Mouse (Mus musculus) G1E (cell line): ENCODE results near the gene Olfr1279. TPM values are rescaled to one million over a fixed set of nuclear protein-coding genes. Genes with fewer than 3 reads are reported as not detected.
"Not testable (repeated sequence)": the region's sequence is repeated elsewhere in the genome, so short reads cannot be mapped to it uniquely, and the experiment has no call there.

Experiments used
- ATAC-seq: 2 replicates; pipeline ENCODE4 v1.8.0; 2016; ENCODE audit warnings: mild to moderate bottlenecking; ENCODE audit not compliant: insufficient number of reproducible peaks, poor library complexity, low FRiP score, severe bottlenecking; ENCODE audit errors: extremely low read depth
- DNase-seq: peaks from one replicate; pipeline ENCODE4 v3.0.0; 2012; ENCODE audit warnings: low spot score
- H3K27me3 ChIP-seq: 2 replicates; pipeline ENCODE4 v1.6.1; 2012; ENCODE audit warnings: mild to moderate bottlenecking, low read length, inconsistent platforms; ENCODE audit not compliant: insufficient read depth
- H3K36me3 ChIP-seq: replicated peaks from 2 replicates; pipeline ENCODE3; 2012; ENCODE audit warnings: mild to moderate bottlenecking, inconsistent platforms
- H3K4me1 ChIP-seq: 2 replicates; pipeline ENCODE4 v1.6.1; 2012; ENCODE audit warnings: low read depth, low read length, inconsistent platforms, mixed read lengths; ENCODE audit not compliant: insufficient read depth
- H3K4me3 ChIP-seq: 2 replicates; pipeline ENCODE4 v1.5.1; 2012; ENCODE audit warnings: low read depth, mild to moderate bottlenecking, inconsistent platforms, low read length, moderate library complexity, mixed read lengths
- H3K9me3 ChIP-seq: replicated peaks from 2 replicates; pipeline ENCODE4 v1.6.1; 2012; ENCODE audit warnings: inconsistent platforms
- CTCF ChIP-seq: IDR thresholded peaks from 2 replicates; pipeline ENCODE4 v1.5.1; 2012; ENCODE audit warnings: low read depth, low read length, inconsistent platforms, mixed read lengths
- GATA1 ChIP-seq: IDR thresholded peaks from 2 replicates; pipeline ENCODE4 v1.6.1; 2012; ENCODE audit warnings: borderline replicate concordance, low read length, inconsistent platforms, mixed read lengths
- GATA2 ChIP-seq: IDR thresholded peaks from 2 replicates; pipeline ENCODE4 v1.6.1; 2012; ENCODE audit warnings: low read depth, low read length, inconsistent platforms, borderline replicate concordance
- POLR2AphosphoS5 ChIP-seq: IDR thresholded peaks from 2 replicates; pipeline ENCODE4 v1.6.1; 2012; ENCODE audit warnings: low read depth, low read length, inconsistent platforms; ENCODE audit not compliant: insufficient replicate concordance
- TAL1 ChIP-seq: conservative IDR thresholded peaks from 2 replicates; pipeline ENCODE4 v1.6.1; 2012; ENCODE audit warnings: low read depth, low read length, inconsistent platforms, mixed read lengths
- polyA plus RNA-seq: library from polyadenylated mRNA; stranded (reverse); fragments of >175 nt; gene quantifications from 2 replicates; pipeline ENCODE4 v1.2.3, GENCODE M21; 2012
- total RNA-seq, 2 experiments: library from RNA; stranded (forward) in 1 of 2; stranded (reverse) in 1 of 2; fragments of 200-1000 nt in 1 of 2; fragments of >200 nt in 1 of 2; fragmentation: Nextera tagmentation in 1 of 2; gene quantifications; 2 replicates each; pipeline ENCODE4 v1.2.3; 2014 to 2017

Olfr1279 gene
- total and polyA plus RNA-seq, 3 experiments, result 0.16 TPM; not detected in 2

- TF ChIP-seq CTCF, result no peak
- no peak for TF ChIP-seq GATA1
- no peak for TF ChIP-seq GATA2
- TF ChIP-seq POLR2AphosphoS5, result no peak
- DNase-seq, result no peak
- no peaks in the 10 kb centered on the region for H3K4me1 ChIP-seq
- no peak for ATAC-seq
- H3K36me3 ChIP-seq, result no peaks in the 10 kb centered on the region
- no peak within 1 kb of the TSS for H3K4me3 ChIP-seq
- H3K9me3 ChIP-seq, result no peaks in the 10 kb centered on the region
- no peaks in the 10 kb centered on the region for H3K27me3 ChIP-seq
Measured at GRCm38 (mm10) chr2:111326220-111326619, 25.8 kb downstream of the Olfr1279 start, which contains the start of gene Olfr1281. Gene Olfr1281 (plus strand): TSS chr2:111326520.

- DNase-seq, H3K27me3 ChIP-seq, ATAC-seq, H3K9me3 ChIP-seq, H3K4me1 ChIP-seq, H3K4me3 ChIP-seq, H3K36me3 ChIP-seq: not testable (repeated sequence)
Measured at GRCm38 (mm10) chr2:111333721-111334120, 33.3 kb downstream of the Olfr1279 start.

GRCm38 (mm10) chr2:111335976-111336375 is 35.5 kb downstream of the Olfr1279 start, which contains the start of gene Olfr1282:
Gene Olfr1282 (minus strand): TSS chr2:111336076.
- H3K36me3 ChIP-seq, result no peaks in the 10 kb centered on the region
- H3K9me3 ChIP-seq, result no peaks in the 10 kb centered on the region
- DNase-seq (no peak), ATAC-seq (no peak)
- H3K4me1 ChIP-seq, result no peaks in the 10 kb centered on the region
- no peak within 1 kb of the TSS for H3K4me3 ChIP-seq
- TF ChIP-seq TAL1 (no peak), POLR2AphosphoS5 (no peak), GATA2 (no peak), CTCF (no peak), GATA1 (no peak)
- no peaks in the 10 kb centered on the region for H3K27me3 ChIP-seq

Other genes with a start within 250 kb of the Olfr1279 start
- not detected in 2 replicates for gene Gm13941, start 194.7 kb upstream of the Olfr1279 start, total RNA-seq (2014; fragmentation: Nextera tagmentation)
- not detected in 2 replicates for gene Gm13941, start 194.7 kb upstream of the Olfr1279 start, total RNA-seq (2017)
- not detected in 2 replicates for gene Gm13941, start 194.7 kb upstream of the Olfr1279 start, polyA plus RNA-seq
- gene Gm15130, start 147.7 kb upstream of the Olfr1279 start, total RNA-seq (2014; fragmentation: Nextera tagmentation), result not detected in 2 replicates
- not detected in 2 replicates for gene Gm15130, start 147.7 kb upstream of the Olfr1279 start, total RNA-seq (2017)
- not detected in 2 replicates for gene Gm15130, start 147.7 kb upstream of the Olfr1279 start, polyA plus RNA-seq
- gene 4930430A15Rik, start 71.0 kb upstream of the Olfr1279 start, total RNA-seq (2014; fragmentation: Nextera tagmentation), result not detected in 2 replicates
- 0.05 TPM in 1 of 2 replicates, not detected in the other for gene 4930430A15Rik, start 71.0 kb upstream of the Olfr1279 start, total RNA-seq (2017)
- not detected in 2 replicates for gene 4930430A15Rik, start 71.0 kb upstream of the Olfr1279 start, polyA plus RNA-seq
- not detected in 2 replicates for gene Olfr1275, start 65.3 kb upstream of the Olfr1279 start, total RNA-seq (2014; fragmentation: Nextera tagmentation)
- gene Olfr1275, start 65.3 kb upstream of the Olfr1279 start, total RNA-seq (2017), result 0.11 and 0.23 TPM in 2 replicates
- gene Olfr1275, start 65.3 kb upstream of the Olfr1279 start, polyA plus RNA-seq, result not detected in 2 replicates
- gene Olfr1276, start 46.1 kb upstream of the Olfr1279 start, total RNA-seq (2014; fragmentation: Nextera tagmentation), result not detected in 2 replicates
- under 0.01 and 0.11 TPM in 2 replicates for gene Olfr1276, start 46.1 kb upstream of the Olfr1279 start, total RNA-seq (2017)
- not detected in 2 replicates for gene Olfr1276, start 46.1 kb upstream of the Olfr1279 start, polyA plus RNA-seq
- gene Olfr1277, start 26.5 kb upstream of the Olfr1279 start, total RNA-seq (2014; fragmentation: Nextera tagmentation), result not detected in 2 replicates
- under 0.01 and 0.16 TPM in 2 replicates for gene Olfr1277, start 26.5 kb upstream of the Olfr1279 start, total RNA-seq (2017)
- gene Olfr1277, start 26.5 kb upstream of the Olfr1279 start, polyA plus RNA-seq, result not detected in 2 replicates
- gene Olfr1278, start 10.5 kb upstream of the Olfr1279 start, total RNA-seq (2014; fragmentation: Nextera tagmentation), result not detected in 2 replicates
- gene Olfr1278, start 10.5 kb upstream of the Olfr1279 start, total RNA-seq (2017), result under 0.01 and 0.22 TPM in 2 replicates
- not detected in 2 replicates for gene Olfr1278, start 10.5 kb upstream of the Olfr1279 start, polyA plus RNA-seq
- gene Olfr1280, start 13.4 kb downstream of the Olfr1279 start, total RNA-seq (2014; fragmentation: Nextera tagmentation), result not detected in 2 replicates
- gene Olfr1280, start 13.4 kb downstream of the Olfr1279 start, total RNA-seq (2017), result 0.12 and 0.22 TPM in 2 replicates
- not detected in 2 replicates for gene Olfr1280, start 13.4 kb downstream of the Olfr1279 start, polyA plus RNA-seq
- gene Olfr1281, start 25.9 kb downstream of the Olfr1279 start, total RNA-seq (2014; fragmentation: Nextera tagmentation), result not detected in 2 replicates
- 0.05 and 0.23 TPM in 2 replicates for gene Olfr1281, start 25.9 kb downstream of the Olfr1279 start, total RNA-seq (2017)
- not detected in 2 replicates for gene Olfr1281, start 25.9 kb downstream of the Olfr1279 start, polyA plus RNA-seq
- not detected in 2 replicates for gene Olfr1282, start 35.4 kb downstream of the Olfr1279 start, total RNA-seq (2014; fragmentation: Nextera tagmentation)
- gene Olfr1282, start 35.4 kb downstream of the Olfr1279 start, total RNA-seq (2017), result 0.12 TPM in 1 of 2 replicates, not detected in the other
- gene Olfr1282, start 35.4 kb downstream of the Olfr1279 start, polyA plus RNA-seq, result not detected in 2 replicates
- gene Olfr1283, start 66.2 kb downstream of the Olfr1279 start, total RNA-seq (2014; fragmentation: Nextera tagmentation), result not detected in 2 replicates
- 0.11 and 0.17 TPM in 2 replicates for gene Olfr1283, start 66.2 kb downstream of the Olfr1279 start, total RNA-seq (2017)
- gene Olfr1283, start 66.2 kb downstream of the Olfr1279 start, polyA plus RNA-seq, result not detected in 2 replicates
- not detected in 2 replicates for gene Olfr1284, start 74.9 kb downstream of the Olfr1279 start, total RNA-seq (2014; fragmentation: Nextera tagmentation)
- not detected in 2 replicates for gene Olfr1284, start 74.9 kb downstream of the Olfr1279 start, total RNA-seq (2017)
- not detected in 2 replicates for gene Olfr1284, start 74.9 kb downstream of the Olfr1279 start, polyA plus RNA-seq
- gene Olfr1286, start 122.5 kb downstream of the Olfr1279 start, total RNA-seq (2014; fragmentation: Nextera tagmentation), result not detected in 2 replicates
- 0.22 and 0.70 TPM in 2 replicates for gene Olfr1286, start 122.5 kb downstream of the Olfr1279 start, total RNA-seq (2017)
- gene Olfr1286, start 122.5 kb downstream of the Olfr1279 start, polyA plus RNA-seq, result not detected in 2 replicates
- not detected in 2 replicates for gene Olfr1287, start 148.5 kb downstream of the Olfr1279 start, total RNA-seq (2014; fragmentation: Nextera tagmentation)
- gene Olfr1287, start 148.5 kb downstream of the Olfr1279 start, total RNA-seq (2017), result 0.11 and 0.12 TPM in 2 replicates
- gene Olfr1287, start 148.5 kb downstream of the Olfr1279 start, polyA plus RNA-seq, result not detected in 2 replicates
- gene Olfr1288, start 173.5 kb downstream of the Olfr1279 start, total RNA-seq (2014; fragmentation: Nextera tagmentation), result not detected in 2 replicates
- gene Olfr1288, start 173.5 kb downstream of the Olfr1279 start, total RNA-seq (2017), result not detected in 2 replicates
- not detected in 2 replicates for gene Olfr1288, start 173.5 kb downstream of the Olfr1279 start, polyA plus RNA-seq
- gene Olfr1289, start 180.2 kb downstream of the Olfr1279 start, total RNA-seq (2014; fragmentation: Nextera tagmentation), result not detected in 2 replicates
- gene Olfr1289, start 180.2 kb downstream of the Olfr1279 start, total RNA-seq (2017), result not detected in 2 replicates
- not detected in 2 replicates for gene Olfr1289, start 180.2 kb downstream of the Olfr1279 start, polyA plus RNA-seq
- gene Olfr1290, start 193.2 kb downstream of the Olfr1279 start, total RNA-seq (2014; fragmentation: Nextera tagmentation), result not detected in 2 replicates
- not detected in 2 replicates for gene Olfr1290, start 193.2 kb downstream of the Olfr1279 start, total RNA-seq (2017)
- gene Olfr1290, start 193.2 kb downstream of the Olfr1279 start, polyA plus RNA-seq, result not detected in 2 replicates
- gene Olfr1291-ps1, start 196.5 kb downstream of the Olfr1279 start, total RNA-seq (2014; fragmentation: Nextera tagmentation), result not detected in 2 replicates
- 0.06 and 0.22 TPM in 2 replicates for gene Olfr1291-ps1, start 196.5 kb downstream of the Olfr1279 start, total RNA-seq (2017)
- gene Olfr1291-ps1, start 196.5 kb downstream of the Olfr1279 start, polyA plus RNA-seq, result not detected in 2 replicates
- not detected in 2 replicates for gene Olfr1293-ps, start 224.6 kb downstream of the Olfr1279 start, total RNA-seq (2014; fragmentation: Nextera tagmentation)
- 0.05 and 0.06 TPM in 2 replicates for gene Olfr1293-ps, start 224.6 kb downstream of the Olfr1279 start, total RNA-seq (2017)
- gene Olfr1293-ps, start 224.6 kb downstream of the Olfr1279 start, polyA plus RNA-seq, result not detected in 2 replicates
- gene Olfr1294, start 239.7 kb downstream of the Olfr1279 start, total RNA-seq (2014; fragmentation: Nextera tagmentation), result not detected in 2 replicates
- gene Olfr1294, start 239.7 kb downstream of the Olfr1279 start, total RNA-seq (2017), result 0.23 TPM in 1 of 2 replicates, not detected in the other
- not detected in 2 replicates for gene Olfr1294, start 239.7 kb downstream of the Olfr1279 start, polyA plus RNA-seq